ENCODE assay signal across 22 mouse cellular contexts in genomic region chr12:91183928-91184327, GRCm38 (mm10).
DNase-seq lines count a peak whose midpoint lies in the region; TF ChIP-seq lines count a peak whose summit lies in the region.
"Had no signal": no experiment of that assay in that cellular context is flagged by ENCODE, and none has a peak within 500 bp of the region (broad histone marks: within the 10 kb centered on the region; RNA-seq: fewer than 3 reads in every experiment).

No protein-coding gene starts in this region.

- H3K4me3 ChIP-seq in spleen, adult 2 months (ENCODE audit: extremely low read depth, insufficient read depth, insufficient read length) = peak overlapping the region; percentile 47; the same call in 1 of the 2 replicates
- 0 out of 2 replicates have a peak overlapping the region, but pooled peaks have one; percentile 25 for H3K4me3 ChIP-seq in brown adipose tissue, adult 24 weeks (ENCODE audit: insufficient read depth, low read depth, low read length)
- H3K4me3 ChIP-seq: embryonic facial prominence, embryonic 10.5 days; forebrain, embryonic 13.5 days; gastrocnemius, adult 2 months; heart, embryonic 10.5 days; hindbrain, embryonic 13.5 days; intestine, embryonic 15.5 days had no signal

- peak overlapping the region; percentile 82 for H3K27ac ChIP-seq in spleen, adult 2 months (ENCODE audit: insufficient read depth, low read length)
- peak overlapping the region; percentile 34; the same call in 1 of the 2 replicates for H3K27ac ChIP-seq in brown adipose tissue, adult 24 weeks (replicated peaks; ENCODE audit: low read depth, low read length)
- H3K27ac ChIP-seq: embryonic facial prominence, embryonic 10.5 days; forebrain, embryonic 13.5 days; gastrocnemius, adult 2 months; heart, embryonic 10.5 days; hindbrain, embryonic 13.5 days; hindbrain, postnatal 0 days; intestine, embryonic 15.5 days had no signal

- no peaks in the 10 kb centered on the region for H3K4me1 ChIP-seq in spleen, adult 2 months (ENCODE audit: control insufficient read depth, insufficient read depth, insufficient read length)
- H3K4me1 ChIP-seq in brown adipose tissue, adult 24 weeks (ENCODE audit: control insufficient read depth, insufficient read depth, insufficient read length, low read length) = no peaks in the 10 kb centered on the region
- H3K4me1 ChIP-seq: embryonic facial prominence, embryonic 10.5 days; forebrain, embryonic 13.5 days; heart, embryonic 10.5 days; hindbrain, embryonic 13.5 days; intestine, embryonic 15.5 days had no signal

- no peaks in the 10 kb centered on the region for H3K27me3 ChIP-seq in spleen, adult 2 months (ENCODE audit: control insufficient read depth, insufficient read depth, low read length)
- H3K27me3 ChIP-seq: forebrain, embryonic 13.5 days; hindbrain, embryonic 13.5 days; intestine, embryonic 15.5 days had no signal

- H3K36me3 ChIP-seq in spleen, adult 2 months (ENCODE audit: control insufficient read depth, insufficient read depth, low read length) = no peaks in the 10 kb centered on the region
- H3K36me3 ChIP-seq: embryonic facial prominence, embryonic 10.5 days; heart, embryonic 10.5 days; hindbrain, embryonic 13.5 days; intestine, embryonic 15.5 days had no signal

- no peak for TF ChIP-seq POLR2A in spleen, adult 2 months (IDR thresholded peaks at IDR 0.05; ENCODE audit: low read depth, low read length)

- 75% methylated on average over 2 of the region's 2 CpGs for WGBS in spleen, adult 2 months

- no peak for TF ChIP-seq CTCF in spleen, adult 2 months (IDR thresholded peaks at IDR 0.05; ENCODE audit: extremely low read depth, insufficient read depth, insufficient read length, insufficient replicate concordance)

- no peak for DNase-seq in spleen, adult 2 months (ENCODE audit: low read depth in 1 of 2, low spot score in 2 of 2)
- no peak for DNase-seq in spleen, adult 12 weeks (ENCODE audit: low spot score)
- DNase-seq in T-cell, adult 2 months (ENCODE audit: low spot score) = peak; percentile 10
- peak; percentile 67 for DNase-seq in naive thymus-derived CD4-positive, alpha-beta T cell, adult 2 months (ENCODE audit: low read depth)
- DNase-seq in urinary bladder, postnatal 36 days (ENCODE audit: low spot score in 2 of 2) = no peak
- no peak for DNase-seq in kidney, postnatal 14 days
- DNase-seq in left cerebral cortex, adult 9 months (ENCODE audit: low spot score in 2 of 2) = no peak
- DNase-seq: adrenal gland, adult 2 months; adrenal gland, postnatal 25 days; cerebellum, adult 18-20 months; cerebellum, postnatal 10 days; forebrain, postnatal 0 days; gastrocnemius, adult 2 months; gastrocnemius, postnatal 25 days; heart, postnatal 14 days had no signal

Comparison
In these comparisons a context has a peak if more than half of its experiments do, and no peak if none do; other contexts are left out.
1. DNase-seq: peak in T-cell, adult 2 months (single experiment) and naive thymus-derived CD4-positive, alpha-beta T cell, adult 2 months (single experiment); none in spleen, adult 2 months (0 of 2), spleen, adult 12 weeks (single experiment), urinary bladder, postnatal 36 days (0 of 2), kidney, postnatal 14 days (single experiment) and left cerebral cortex, adult 9 months (0 of 2).